Mouse (Mus musculus) midbrain, embryonic 10.5 days (tissue): ENCODE data around the gene Gm20388. TPM values are rescaled to one million over a fixed set of nuclear protein-coding genes. Genes with fewer than 3 reads are reported as not detected.

Experiments used
- DNase-seq: peaks from one replicate; pipeline ENCODE4 v3.0.0-alpha.2; 2017; ENCODE audit warnings: low spot score
- H3K27ac ChIP-seq: fragments of 300-500 bp; sonication (generic); replicated peaks from 2 replicates; pipeline ENCODE4 v1.5.1; 2016; ENCODE audit warnings: mild to moderate bottlenecking
- H3K27me3 ChIP-seq: fragments of 300-500 bp; sonication (generic); 2 replicates; pipeline ENCODE4 v1.6.1; 2016; ENCODE audit warnings: low read depth, mild to moderate bottlenecking; ENCODE audit not compliant: poor library complexity, severe bottlenecking
- H3K36me3 ChIP-seq: fragments of 300-500 bp; sonication (generic); 2 replicates; pipeline ENCODE4 v1.6.1; 2016; ENCODE audit warnings: mild to moderate bottlenecking, moderate library complexity
- H3K4me1 ChIP-seq: fragments of 300-500 bp; sonication (generic); 2 replicates; pipeline ENCODE4 v1.6.1; 2016
- H3K4me3 ChIP-seq: fragments of 300-500 bp; sonication (generic); 2 replicates; pipeline ENCODE4 v1.5.1; 2016; ENCODE audit warnings: mild to moderate bottlenecking, moderate library complexity
- H3K9me3 ChIP-seq: fragments of 300-500 bp; sonication (generic); replicated peaks from 2 replicates; pipeline ENCODE4 v1.6.1; 2016; ENCODE audit warnings: mild to moderate bottlenecking
- WGBS: fragments of 180-500 bp; shearing (Covaris S2); methylation state at CpG from one replicate; pipeline ENCODE4 v1.1.7; 2016; 5-methylcytosine and 5-hydroxymethylcytosine counted together
- polyA plus RNA-seq: library from polyadenylated mRNA; unstranded; fragments of >200 nt; fragmentation: Nextera tagmentation; extraction: Ambion mirVana; gene quantifications from 2 replicates; pipeline ENCODE4 v1.2.1, GENCODE M21; 2016

Gene Gm20388
- polyA plus RNA-seq, 1 experiment from 2014 or later: 7.1 TPM

- 3% methylated on average over 7 of the region's 7 CpGs for WGBS
- peaks cover 18% of the 10 kb centered on the region; the same call in 1 of the 2 replicates for H3K27me3 ChIP-seq
- no peaks in the 10 kb centered on the region for H3K9me3 ChIP-seq
- 0 out of 2 replicates have a peak overlapping the region, but pooled peaks have one; percentile 30 for H3K27ac ChIP-seq
- peak; percentile 57 for DNase-seq
- no peaks in the 10 kb centered on the region for H3K36me3 ChIP-seq
- H3K4me3 ChIP-seq: no peak overlapping the region
- peaks cover 90% of the 10 kb centered on the region for H3K4me1 ChIP-seq
These were observed 2383.6 kb downstream of the Gm20388 start for GRCm38 (mm10) chr8:122294273-122294683.

DNA sequence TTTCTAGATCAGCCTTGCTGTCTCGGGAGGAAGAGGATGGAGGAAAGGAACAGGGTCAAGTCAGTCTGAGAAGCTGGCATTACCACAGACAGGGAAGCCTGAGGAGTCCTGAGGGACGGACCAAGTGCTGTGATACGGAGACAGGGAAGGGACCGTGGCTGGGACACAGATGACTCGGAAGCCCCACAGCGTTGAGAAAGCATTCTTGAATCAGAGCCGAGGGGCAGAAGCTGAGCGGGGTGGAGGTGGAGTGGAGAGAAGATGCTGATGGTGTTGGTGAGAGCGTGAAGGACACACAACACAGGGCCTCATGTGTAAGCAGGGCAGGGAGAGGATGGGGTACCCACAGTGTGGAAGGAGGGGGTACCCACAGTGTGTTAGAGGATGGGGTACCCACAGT, 2384.7 kb downstream of the Gm20388 start:
- Histone ChIP-seq H3K4me3 (no peak overlapping the region), H3K36me3 (no peaks in the 10 kb centered on the region), H3K27ac (0 out of 2 replicates have a peak overlapping the region, but pooled peaks have one; percentile 24), H3K9me3 (no peaks in the 10 kb centered on the region), H3K27me3 (peaks cover 15% of the 10 kb centered on the region; the same call in 1 of the 2 replicates), H3K4me1 (peaks cover 83% of the 10 kb centered on the region)
- no peak for DNase-seq
- 77% methylated on average over 9 of the region's 9 CpGs for WGBS

DNA sequence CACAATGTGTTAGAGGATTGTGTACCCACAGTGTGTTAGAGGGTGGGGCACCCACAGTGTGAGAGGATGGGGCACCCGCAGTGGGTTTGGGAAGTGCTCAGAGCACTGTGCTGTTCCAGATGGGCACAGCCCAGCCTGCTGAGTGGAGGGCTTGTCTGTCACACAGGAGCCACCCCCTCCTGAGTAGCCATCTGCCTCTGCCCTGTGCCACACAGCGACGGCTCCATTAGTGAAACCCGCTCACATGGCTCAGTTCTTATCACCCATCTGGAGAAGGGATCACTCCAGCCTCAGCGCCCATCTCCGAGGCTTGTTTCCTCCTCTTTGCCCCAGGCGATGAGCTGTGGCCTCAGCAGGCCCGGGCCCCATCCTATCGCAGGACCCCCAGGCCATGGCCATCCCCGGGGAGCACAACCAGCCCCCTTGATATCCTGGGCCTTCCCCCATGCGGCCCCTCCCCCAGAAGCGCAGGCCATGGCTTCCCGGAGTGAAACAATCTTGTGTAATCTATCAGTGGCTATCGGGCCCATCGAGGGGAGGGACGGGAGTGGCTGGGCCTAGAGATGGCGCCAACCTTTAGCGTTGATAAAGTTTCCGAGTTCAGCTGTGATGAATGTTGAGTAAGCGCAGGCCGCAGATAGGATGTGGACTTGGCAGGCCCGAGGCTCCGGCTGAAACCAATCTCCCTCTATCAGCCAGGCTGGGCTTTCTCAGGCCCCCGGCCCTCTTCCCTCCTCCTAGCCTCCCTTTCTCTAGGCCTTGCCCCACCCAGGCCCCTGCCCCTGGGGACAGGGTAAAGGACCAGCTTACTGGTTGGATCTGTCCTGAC, 2385.7 kb downstream of the Gm20388 start:
- Histone ChIP-seq H3K36me3 (no peaks in the 10 kb centered on the region), H3K9me3 (no peaks in the 10 kb centered on the region), H3K27ac (peak overlapping the region; percentile 2; the same call in 1 of the 2 replicates), H3K4me3 (no peak overlapping the region), H3K4me1 (peaks cover 73% of the 10 kb centered on the region), H3K27me3 (0 out of 2 replicates have a peak, but pooled peaks cover 12% of the 10 kb centered on the region)
- no peak for DNase-seq
- 52% methylated on average over 24 of the region's 24 CpGs for WGBS

- 0 out of 2 replicates have a peak, but pooled peaks cover 12% of the 10 kb centered on the region for H3K27me3 ChIP-seq
- 0 out of 2 replicates have a peak overlapping the region, but pooled peaks have one; percentile 1 for H3K27ac ChIP-seq
- 70% methylated on average over 16 of the region's 16 CpGs for WGBS
- H3K9me3 ChIP-seq: no peaks in the 10 kb centered on the region
- peaks cover 64% of the 10 kb centered on the region for H3K4me1 ChIP-seq
- H3K4me3 ChIP-seq: no peak overlapping the region
- no peaks in the 10 kb centered on the region for H3K36me3 ChIP-seq
- DNase-seq: no peak
These were observed 2389.1 kb downstream of the Gm20388 start for GRCm38 (mm10) chr8:122299581-122300254.

DNA sequence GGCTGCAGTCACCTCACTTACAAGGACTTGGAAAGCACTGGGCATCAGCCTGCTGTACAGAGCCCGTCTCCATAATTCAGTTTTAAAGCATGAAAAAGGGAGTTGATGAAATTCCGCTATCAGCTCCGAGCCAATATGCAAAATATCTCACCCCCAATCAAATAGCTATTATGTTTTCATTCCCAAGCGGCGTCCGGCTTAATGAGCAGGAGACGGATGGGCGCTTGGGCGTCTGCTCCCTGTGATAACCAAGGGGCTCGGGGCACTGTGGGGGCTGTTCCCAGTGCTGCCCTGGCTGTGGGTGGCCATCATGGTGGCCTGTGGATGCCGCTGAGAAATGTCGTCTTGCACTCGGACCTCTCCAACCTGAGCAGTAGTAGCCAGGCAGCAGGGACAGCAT, 2390.4 kb downstream of the Gm20388 start:
- 0 out of 2 replicates have a peak, but pooled peaks cover 7% of the 10 kb centered on the region for H3K27me3 ChIP-seq
- no peak for DNase-seq
- 91% methylated on average over 13 of the region's 13 CpGs for WGBS
- no peaks in the 10 kb centered on the region for H3K36me3 ChIP-seq
- no peak overlapping the region for H3K27ac ChIP-seq
- H3K9me3 ChIP-seq: no peaks in the 10 kb centered on the region
- H3K4me1 ChIP-seq: peaks cover 51% of the 10 kb centered on the region
- no peak overlapping the region for H3K4me3 ChIP-seq

- 88% methylated on average over 5 of the region's 5 CpGs for WGBS
- no peak for DNase-seq
- Histone ChIP-seq H3K9me3 (no peaks in the 10 kb centered on the region), H3K4me1 (peaks cover 48% of the 10 kb centered on the region), H3K27ac (peak overlapping the region; percentile 24; the same call in 1 of the 2 replicates), H3K36me3 (no peaks in the 10 kb centered on the region), H3K27me3 (0 out of 2 replicates have a peak, but pooled peaks cover 4% of the 10 kb centered on the region), H3K4me3 (no peak overlapping the region)
These were observed 2391.2 kb downstream of the Gm20388 start for GRCm38 (mm10) chr8:122301866-122302265.

GRCm38 (mm10) chr8:122303451-122303850, 2392.8 kb downstream of the Gm20388 start:
- Histone ChIP-seq H3K27ac (no peak overlapping the region), H3K36me3 (no peaks in the 10 kb centered on the region), H3K4me3 (no peak overlapping the region), H3K27me3 (no peaks in the 10 kb centered on the region), H3K9me3 (no peaks in the 10 kb centered on the region), H3K4me1 (peaks cover 38% of the 10 kb centered on the region)
- WGBS: 74% methylated on average over 6 of the region's 6 CpGs
- DNase-seq: no peak

- Histone ChIP-seq H3K4me3 (no peak overlapping the region), H3K4me1 (peaks cover 33% of the 10 kb centered on the region), H3K9me3 (no peaks in the 10 kb centered on the region), H3K27ac (no peak overlapping the region), H3K36me3 (no peaks in the 10 kb centered on the region), H3K27me3 (no peaks in the 10 kb centered on the region)
- 16% methylated on average over 3 of the region's 3 CpGs for WGBS
- no peak for DNase-seq
These were observed 2393.4 kb downstream of the Gm20388 start for GRCm38 (mm10) chr8:122304058-122304457.

DNA sequence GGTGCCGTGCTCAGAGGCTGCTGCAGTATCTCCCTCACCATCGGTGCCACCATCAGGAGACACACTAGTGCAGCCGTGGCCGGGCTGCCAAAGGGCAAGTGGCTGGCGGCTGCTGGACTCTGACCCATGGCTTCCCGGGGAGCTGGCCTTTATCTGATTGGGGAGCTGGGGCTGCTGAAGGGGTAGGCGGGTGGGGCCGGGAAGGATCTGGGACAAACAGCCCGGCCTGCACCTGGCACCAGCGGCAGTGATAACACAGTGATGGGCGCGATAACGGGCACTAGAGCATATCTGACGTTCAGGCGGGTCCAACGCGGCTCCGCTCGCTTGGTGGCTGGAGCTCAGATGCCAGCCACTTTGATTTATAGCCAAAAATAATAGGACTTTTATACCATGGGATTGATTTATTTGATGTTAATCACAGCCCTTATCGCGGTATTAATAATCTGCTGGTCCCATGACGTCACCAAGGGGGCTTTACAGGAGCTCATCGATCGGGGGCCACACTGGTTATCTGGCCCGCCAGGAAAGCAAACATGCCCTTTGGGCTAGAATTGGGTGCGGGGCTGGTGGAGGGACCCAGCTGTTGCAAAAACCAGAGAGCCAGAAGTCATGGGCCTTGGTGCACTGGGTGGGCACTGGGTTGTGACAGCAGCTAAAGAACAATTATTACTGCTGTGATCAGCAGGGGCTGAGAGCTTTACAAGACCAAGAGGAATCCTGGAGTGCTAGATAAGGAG, 2396.2 kb downstream of the Gm20388 start:
- no peak for DNase-seq
- Histone ChIP-seq H3K4me3 (no peak overlapping the region), H3K27me3 (no peaks in the 10 kb centered on the region), H3K4me1 (peaks cover 29% of the 10 kb centered on the region), H3K9me3 (no peaks in the 10 kb centered on the region), H3K36me3 (0 out of 2 replicates have a peak, but pooled peaks cover 2% of the 10 kb centered on the region), H3K27ac (0 out of 2 replicates have a peak overlapping the region, but pooled peaks have one; percentile 17)
- WGBS: 87% methylated on average over 26 of the region's 26 CpGs

DNA sequence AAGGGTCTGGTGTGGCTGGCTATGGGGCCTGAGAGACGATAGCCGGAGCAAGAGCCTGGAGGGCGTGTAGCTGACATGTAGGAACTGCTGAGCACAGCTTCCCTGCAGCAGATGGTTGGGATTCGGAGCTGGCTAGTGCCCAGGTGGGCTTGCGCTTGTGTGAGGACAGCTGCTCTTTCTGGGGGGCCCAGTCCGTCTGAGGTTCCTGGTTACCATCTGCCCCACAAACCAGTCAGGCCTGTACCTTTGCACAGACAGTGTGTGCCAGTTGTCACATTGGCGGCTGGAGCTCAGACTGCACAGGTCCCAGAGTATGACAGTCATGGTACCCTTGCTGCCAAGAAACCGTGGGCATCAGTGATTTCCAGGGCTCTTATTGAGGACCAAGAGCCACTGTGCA, 2397.2 kb downstream of the Gm20388 start:
- Histone ChIP-seq H3K9me3 (no peaks in the 10 kb centered on the region), H3K4me1 (peaks cover 23% of the 10 kb centered on the region), H3K27me3 (no peaks in the 10 kb centered on the region), H3K36me3 (0 out of 2 replicates have a peak, but pooled peaks cover 2% of the 10 kb centered on the region), H3K27ac (0 out of 2 replicates have a peak overlapping the region, but pooled peaks have one; percentile 17), H3K4me3 (no peak overlapping the region)
- WGBS: 91% methylated on average over 8 of the region's 8 CpGs
- no peak for DNase-seq

- H3K36me3 ChIP-seq: 0 out of 2 replicates have a peak, but pooled peaks cover 2% of the 10 kb centered on the region
- no peaks in the 10 kb centered on the region for H3K9me3 ChIP-seq
- 95% methylated on average over 12 of the region's 12 CpGs for WGBS
- H3K4me1 ChIP-seq: peaks cover 30% of the 10 kb centered on the region
- H3K27ac ChIP-seq: peak overlapping the region; percentile 63; the same call in 1 of the 2 replicates
- DNase-seq: no peak
- no peaks in the 10 kb centered on the region for H3K27me3 ChIP-seq
- H3K4me3 ChIP-seq: no peak overlapping the region
These were observed 2398.6 kb downstream of the Gm20388 start for GRCm38 (mm10) chr8:122309272-122309671.

DNA sequence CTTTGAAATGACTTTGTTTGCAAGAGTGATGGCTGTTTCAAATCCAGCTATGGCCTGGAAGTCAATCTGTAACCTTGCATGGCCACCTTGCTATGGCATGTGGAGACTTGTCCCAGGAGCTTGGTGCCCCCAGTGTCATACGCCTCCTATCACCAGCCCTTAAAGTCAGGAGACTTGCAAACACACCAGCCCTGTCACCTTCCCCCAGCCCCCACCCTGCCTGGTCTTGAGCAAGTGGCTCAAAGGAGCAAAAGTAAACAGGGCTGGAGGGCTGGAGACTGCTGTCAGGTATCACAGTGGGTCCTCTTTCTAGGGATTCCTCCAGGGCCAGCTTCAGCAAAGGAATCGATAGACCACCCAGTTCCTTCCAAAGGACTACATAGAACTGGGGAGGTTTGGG, 2400.5 kb downstream of the Gm20388 start:
- H3K9me3 ChIP-seq: no peaks in the 10 kb centered on the region
- 92% methylated on average over 2 of the region's 2 CpGs for WGBS
- no peak overlapping the region for H3K4me3 ChIP-seq
- 0 out of 2 replicates have a peak, but pooled peaks cover 2% of the 10 kb centered on the region for H3K36me3 ChIP-seq
- H3K27me3 ChIP-seq: no peaks in the 10 kb centered on the region
- DNase-seq: no peak
- peaks cover 35% of the 10 kb centered on the region for H3K4me1 ChIP-seq
- peak overlapping the region; percentile 33; the same call in 1 of the 2 replicates for H3K27ac ChIP-seq
